Mouse (Mus musculus) myocyte (in vitro differentiated cells): ENCODE results near the gene Acp4.

Experiments used
- CEBPB ChIP-seq: IDR thresholded peaks from 2 replicates; pipeline ENCODE4 v1.6.1; 2011; ENCODE audit warnings: mild to moderate bottlenecking, moderate library complexity; ENCODE audit not compliant: poor library complexity, insufficient read depth, severe bottlenecking
- E2F4 ChIP-seq: IDR thresholded peaks from one replicate; pipeline ENCODE4 v1.6.1; 2011; ENCODE audit warnings: mild to moderate bottlenecking, control low read depth, moderate library complexity; ENCODE audit not compliant: insufficient read depth
- MAX ChIP-seq: IDR thresholded peaks from one replicate; pipeline ENCODE4 v1.6.1; 2011; ENCODE audit warnings: low read depth, mild to moderate bottlenecking, control low read depth
- MYOD1 ChIP-seq, 3 experiments: IDR thresholded peaks; one replicate each; pipeline ENCODE4 v1.6.1; 2011; ENCODE audit warnings: control low read depth in 2 of 3, low read depth in 2 of 3, mild to moderate bottlenecking in 2 of 3, moderate library complexity in 1 of 3; ENCODE audit not compliant: insufficient read length in 2 of 3, control insufficient read depth in 1 of 3
- POLR2A ChIP-seq: IDR thresholded peaks from one replicate; pipeline ENCODE4 v1.6.1; 2011; ENCODE audit warnings: low read depth, mild to moderate bottlenecking, control low read depth, moderate library complexity; ENCODE audit not compliant: insufficient read length
- POLR2AphosphoS2 ChIP-seq: IDR thresholded peaks from one replicate; pipeline ENCODE4 v1.6.1; 2011; ENCODE audit warnings: low read depth, control low read depth; ENCODE audit not compliant: insufficient read length
- TCF12 ChIP-seq: IDR thresholded peaks from one replicate; pipeline ENCODE4 v1.6.1; 2011; ENCODE audit warnings: mild to moderate bottlenecking, control low read depth; ENCODE audit not compliant: poor library complexity, insufficient read depth, severe bottlenecking
- USF1 ChIP-seq: IDR thresholded peaks from one replicate; pipeline ENCODE4 v1.6.1; 2011; ENCODE audit warnings: low read depth, mild to moderate bottlenecking, control low read depth, moderate library complexity

- TF ChIP-seq MAX: no peak
- no peak for TF ChIP-seq USF1
- no peak for TF ChIP-seq POLR2A
- no peak for TF ChIP-seq POLR2AphosphoS2
- no peak for TF ChIP-seq E2F4
- no peak for TF ChIP-seq CEBPB
- no peak for TF ChIP-seq MYOD1 (IDR thresholded peaks at IDR 0.05; ENCODE audit: control insufficient read depth in 1 of 3, insufficient read length in 2 of 3, low read depth in 2 of 3)
- TF ChIP-seq TCF12: no peak
Observed at GRCm38 (mm10) chr7:44268117-44268516, 10.9 kb upstream of the Acp4 start.
